Mouse (Mus musculus) forebrain, embryonic 16.5 days (tissue): Measurements from ENCODE around the gene Fam173a. TPM values are rescaled to one million over a fixed set of nuclear protein-coding genes. Genes with fewer than 3 reads are reported as not detected.

ENCODE experiments used
- ATAC-seq: fragments of 200-750 bp; cut with Nextera tagmentation; 2 replicates; pipeline ENCODE4 v1.8.0; 2017; ENCODE audit warnings: mild to moderate bottlenecking, moderate library complexity
- H3K27ac ChIP-seq: fragments of 300-500 bp; sonication (generic); 2 replicates; pipeline ENCODE4 v1.5.1; 2014; ENCODE audit warnings: low read length, control low read depth
- H3K27me3 ChIP-seq: fragments of 300-500 bp; sonication (generic); replicated peaks from 2 replicates; pipeline ENCODE4 v1.6.1; 2014; ENCODE audit warnings: low read length; ENCODE audit not compliant: control insufficient read depth, insufficient read depth
- H3K36me3 ChIP-seq: fragments of 300-500 bp; sonication (generic); 2 replicates; pipeline ENCODE4 v1.6.1; 2014; ENCODE audit not compliant: control insufficient read depth, insufficient read depth
- H3K4me1 ChIP-seq: fragments of 300-500 bp; sonication (generic); replicated peaks from 2 replicates; pipeline ENCODE4 v1.6.1; 2014; ENCODE audit warnings: low read length; ENCODE audit not compliant: control insufficient read depth, insufficient read depth
- H3K4me2 ChIP-seq: fragments of 300-500 bp; sonication (generic); 2 replicates; pipeline ENCODE4 v1.6.1; 2014; ENCODE audit warnings: mild to moderate bottlenecking, low read length, control low read depth
- H3K4me3 ChIP-seq: fragments of 300-500 bp; sonication (generic); replicated peaks from 2 replicates; pipeline ENCODE4 v1.5.1; 2014; ENCODE audit warnings: mild to moderate bottlenecking, low read length, control low read depth
- H3K9ac ChIP-seq: fragments of 300-500 bp; sonication (generic); replicated peaks from 2 replicates; pipeline ENCODE4 v1.6.1; 2014; ENCODE audit warnings: low read depth, low read length, control low read depth
- H3K9me3 ChIP-seq: fragments of 300-500 bp; sonication (generic); 2 replicates; pipeline ENCODE4 v1.6.1; 2016; ENCODE audit warnings: low read length; ENCODE audit not compliant: control insufficient read depth
- WGBS: fragments of 180-500 bp; shearing (Covaris S2); extraction: QIAGEN DNeasy Blood & Tissue Kit; methylation state at CpG from one replicate; pipeline ENCODE4 v1.1.7; 2014; 5-methylcytosine and 5-hydroxymethylcytosine counted together
- polyA plus RNA-seq: library from polyadenylated mRNA; unstranded; fragments of >200 nt; fragmentation: Nextera tagmentation; extraction: Ambion mirVana; gene quantifications from 2 replicates; pipeline ENCODE4 v1.2.1, GENCODE M21; 2015

Fam173a gene
- polyA plus RNA-seq, 1 experiment from 2014 or later, result 76.5 TPM

DNA sequence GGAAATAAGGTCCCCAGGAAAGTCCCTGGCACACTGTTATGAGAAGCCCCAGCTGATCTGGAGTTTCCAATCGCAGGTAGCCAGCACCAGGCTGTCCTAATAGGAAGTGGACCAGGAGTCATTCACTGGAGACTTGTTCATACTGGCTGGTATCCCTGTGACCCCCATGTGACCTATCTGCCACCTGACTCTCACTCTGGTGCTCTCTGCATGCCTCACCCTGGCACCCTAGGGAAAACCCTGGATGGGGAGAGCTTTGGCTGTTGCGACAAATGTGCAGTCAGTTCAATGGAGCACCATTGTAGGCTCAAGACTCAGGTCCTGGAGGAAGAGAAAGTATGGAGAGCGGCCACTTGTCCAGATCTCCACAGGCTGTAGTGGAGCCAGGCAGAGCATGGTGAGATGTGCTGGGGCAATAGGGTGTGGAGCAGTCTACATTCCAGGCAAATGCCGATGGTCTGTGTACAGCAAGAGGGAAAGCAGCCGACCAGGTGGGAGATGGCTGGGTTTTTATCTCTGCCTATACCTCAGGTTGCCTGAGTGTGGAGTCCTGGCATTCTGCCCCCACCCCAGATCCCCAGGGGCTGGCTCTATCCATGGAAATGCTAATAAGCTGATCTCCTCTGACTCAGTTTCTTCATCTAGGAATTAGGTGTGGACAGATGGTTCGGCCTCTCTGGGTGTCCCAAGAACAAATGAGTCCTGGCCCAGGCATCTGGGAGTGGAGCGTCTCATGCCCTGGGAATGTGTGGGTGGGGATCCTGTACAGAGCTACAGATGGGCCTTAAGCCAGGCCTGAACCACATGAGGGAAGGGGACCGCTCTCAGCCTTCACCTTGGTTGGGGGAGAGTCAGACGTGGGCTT is 36.1 kb downstream of the Fam173a start:
- no peak for ATAC-seq
- no peaks in the 10 kb centered on the region for H3K4me1 ChIP-seq
- 80% methylated on average over 9 of the region's 9 CpGs for WGBS
- no peaks in the 10 kb centered on the region for H3K27me3 ChIP-seq
- no peak overlapping the region for H3K27ac ChIP-seq
- no peaks in the 10 kb centered on the region for H3K9me3 ChIP-seq
- H3K4me3 ChIP-seq, result no peak overlapping the region
- no peaks in the 10 kb centered on the region for H3K36me3 ChIP-seq
- no peak overlapping the region for H3K4me2 ChIP-seq
- no peak overlapping the region for H3K9ac ChIP-seq

DNA sequence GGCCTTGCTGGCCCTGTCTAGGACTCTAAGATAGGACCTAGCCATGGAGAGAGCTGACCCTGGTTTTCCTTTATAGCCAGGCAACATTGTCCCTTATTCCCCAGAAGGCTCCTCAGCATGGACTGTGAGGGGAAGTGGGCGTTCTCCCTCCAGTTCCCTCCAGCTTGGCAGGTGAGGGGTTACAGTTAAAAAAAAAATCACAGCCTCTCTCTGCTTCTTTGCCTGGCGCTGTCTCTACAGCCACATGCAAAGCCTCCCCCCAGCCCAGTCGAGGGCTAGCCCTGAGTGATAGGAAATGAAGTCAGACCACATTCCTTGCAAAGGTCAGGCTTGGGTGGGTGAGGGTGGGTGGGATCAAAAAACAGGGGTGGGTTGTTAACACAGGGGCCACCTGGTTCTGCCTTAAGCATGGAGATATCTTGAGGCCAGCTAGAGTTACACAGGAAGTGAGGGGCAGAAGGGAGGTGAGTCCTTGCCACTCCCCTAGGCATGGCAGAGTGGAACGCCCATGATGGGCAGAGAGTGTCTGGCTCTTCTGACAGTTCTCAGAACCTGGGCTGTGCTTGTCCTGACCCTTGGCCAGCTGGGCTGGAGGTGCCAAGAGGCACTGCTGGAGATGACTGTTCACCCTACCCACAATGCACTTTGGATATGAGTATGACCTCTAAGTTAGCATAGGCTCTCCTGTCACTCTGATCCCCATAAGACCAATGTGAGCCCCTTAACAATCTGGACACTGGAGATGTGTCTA is 36.9 kb downstream of the Fam173a start:
- Histone ChIP-seq H3K9ac (no peak overlapping the region), H3K4me3 (no peak overlapping the region), H3K36me3 (no peaks in the 10 kb centered on the region), H3K27ac (no peak overlapping the region), H3K4me2 (no peak overlapping the region), H3K27me3 (no peaks in the 10 kb centered on the region), H3K4me1 (no peaks in the 10 kb centered on the region), H3K9me3 (no peaks in the 10 kb centered on the region)
- 79% methylated on average over 4 of the region's 4 CpGs for WGBS
- ATAC-seq, result no peak

- H3K9ac ChIP-seq, result no peak overlapping the region
- no peaks in the 10 kb centered on the region for H3K36me3 ChIP-seq
- H3K27me3 ChIP-seq, result no peaks in the 10 kb centered on the region
- WGBS, result 78% methylated on average over 4 of the region's 4 CpGs
- H3K4me3 ChIP-seq, result no peak overlapping the region
- H3K4me1 ChIP-seq, result no peaks in the 10 kb centered on the region
- no peak for ATAC-seq
- no peaks in the 10 kb centered on the region for H3K9me3 ChIP-seq
- H3K4me2 ChIP-seq, result no peak overlapping the region
- no peak overlapping the region for H3K27ac ChIP-seq
Measured at GRCm38 (mm10) chr17:25755086-25755485, 37.6 kb downstream of the Fam173a start.

DNA sequence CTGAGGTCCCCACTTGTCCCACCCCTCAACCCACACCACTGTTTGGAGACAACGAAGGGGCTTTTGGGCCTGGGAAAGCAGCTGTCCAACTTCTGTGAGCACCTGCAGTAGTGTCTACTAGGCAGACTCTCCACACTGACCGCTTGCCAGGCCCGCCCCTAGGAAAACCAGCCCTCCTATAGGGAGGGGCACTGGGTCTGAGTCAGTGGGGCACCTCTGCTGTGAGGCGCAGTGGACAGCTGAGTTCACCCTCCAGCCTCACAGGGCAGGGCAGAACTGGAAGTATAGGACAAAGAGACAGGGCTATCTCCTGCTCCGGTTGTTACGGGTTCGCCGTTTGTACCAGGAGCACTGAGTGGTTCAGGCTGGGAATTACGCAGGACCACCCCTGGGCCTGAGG is 38.5 kb downstream of the Fam173a start, which contains the start of gene Msln:
Gene Msln (minus strand): TSS at position 138 of the 400 bp plus-strand sequence.
- Histone ChIP-seq H3K27ac (no peak within 1 kb of the TSS), H3K27me3 (no peaks in the 10 kb centered on the region), H3K4me2 (no peak within 1 kb of the TSS), H3K9ac (no peak within 1 kb of the TSS), H3K4me3 (no peak within 1 kb of the TSS), H3K4me1 (no peaks in the 10 kb centered on the region), H3K36me3 (no peaks in the 10 kb centered on the region), H3K9me3 (no peaks in the 10 kb centered on the region)
- no peak for ATAC-seq
- WGBS, result 84% methylated on average over 9 of the region's 9 CpGs

- 40% methylated on average over 5 of the region's 5 CpGs for WGBS
- ATAC-seq, result no peak
Measured at GRCm38 (mm10) chr17:25751446-25751845, 41.3 kb downstream of the Fam173a start.

GRCm38 (mm10) chr17:25749314-25749713 is 43.4 kb downstream of the Fam173a start:
- no peaks in the 10 kb centered on the region for H3K36me3 ChIP-seq
- no peak overlapping the region for H3K4me2 ChIP-seq
- 80% methylated on average over 6 of the region's 6 CpGs for WGBS
- H3K9me3 ChIP-seq, result no peaks in the 10 kb centered on the region
- no peaks in the 10 kb centered on the region for H3K27me3 ChIP-seq
- H3K9ac ChIP-seq, result no peak overlapping the region
- ATAC-seq, result no peak
- no peak overlapping the region for H3K27ac ChIP-seq
- no peaks in the 10 kb centered on the region for H3K4me1 ChIP-seq
- no peak overlapping the region for H3K4me3 ChIP-seq

More at GRCm38 (mm10) chr17:25751446-25751845, 41.3 kb downstream of the Fam173a start:
- H3K4me1 ChIP-seq, result no peaks in the 10 kb centered on the region
- no peak overlapping the region for H3K9ac ChIP-seq
- H3K36me3 ChIP-seq, result no peaks in the 10 kb centered on the region
- no peak overlapping the region for H3K4me3 ChIP-seq
- H3K27ac ChIP-seq, result no peak overlapping the region
- H3K27me3 ChIP-seq, result no peaks in the 10 kb centered on the region
- no peak overlapping the region for H3K4me2 ChIP-seq
- H3K9me3 ChIP-seq, result no peaks in the 10 kb centered on the region

GRCm38 (mm10) chr17:25748238-25748637 is 44.5 kb downstream of the Fam173a start:
- no peaks in the 10 kb centered on the region for H3K27me3 ChIP-seq
- H3K9ac ChIP-seq, result no peak overlapping the region
- WGBS, result 95% methylated on average over 4 of the region's 4 CpGs
- no peak overlapping the region for H3K4me2 ChIP-seq
- ATAC-seq, result no peak
- no peaks in the 10 kb centered on the region for H3K9me3 ChIP-seq
- H3K36me3 ChIP-seq, result no peaks in the 10 kb centered on the region
- H3K27ac ChIP-seq, result no peak overlapping the region
- no peak overlapping the region for H3K4me3 ChIP-seq
- H3K4me1 ChIP-seq, result no peaks in the 10 kb centered on the region

DNA sequence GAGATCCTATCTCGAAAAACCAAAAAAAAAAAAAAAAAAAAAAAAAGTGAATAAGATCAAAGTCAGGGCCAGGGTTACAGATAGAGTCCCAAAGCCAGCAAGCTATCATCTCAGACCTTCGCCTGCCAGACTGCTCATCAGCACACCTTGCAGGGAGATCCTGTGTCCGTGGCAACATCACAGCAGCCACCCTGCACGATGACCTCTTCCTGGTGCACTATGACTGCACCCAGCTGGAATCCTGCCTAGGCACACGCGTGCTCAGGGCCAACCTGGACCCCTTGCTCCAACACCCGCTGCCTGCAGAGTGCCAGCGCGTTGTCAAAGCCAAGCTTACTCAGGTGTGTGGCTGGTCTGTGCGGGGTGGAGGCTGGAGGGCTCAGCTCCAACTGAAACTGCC is 48.4 kb downstream of the Fam173a start:
- no peak overlapping the region for H3K4me2 ChIP-seq
- WGBS, result 87% methylated on average over 10 of the region's 10 CpGs
- H3K4me3 ChIP-seq, result no peak overlapping the region
- no peaks in the 10 kb centered on the region for H3K9me3 ChIP-seq
- H3K27me3 ChIP-seq, result no peaks in the 10 kb centered on the region
- ATAC-seq, result no peak
- H3K4me1 ChIP-seq, result no peaks in the 10 kb centered on the region
- H3K36me3 ChIP-seq, result no peaks in the 10 kb centered on the region
- H3K9ac ChIP-seq, result no peak overlapping the region
- no peak overlapping the region for H3K27ac ChIP-seq

DNA sequence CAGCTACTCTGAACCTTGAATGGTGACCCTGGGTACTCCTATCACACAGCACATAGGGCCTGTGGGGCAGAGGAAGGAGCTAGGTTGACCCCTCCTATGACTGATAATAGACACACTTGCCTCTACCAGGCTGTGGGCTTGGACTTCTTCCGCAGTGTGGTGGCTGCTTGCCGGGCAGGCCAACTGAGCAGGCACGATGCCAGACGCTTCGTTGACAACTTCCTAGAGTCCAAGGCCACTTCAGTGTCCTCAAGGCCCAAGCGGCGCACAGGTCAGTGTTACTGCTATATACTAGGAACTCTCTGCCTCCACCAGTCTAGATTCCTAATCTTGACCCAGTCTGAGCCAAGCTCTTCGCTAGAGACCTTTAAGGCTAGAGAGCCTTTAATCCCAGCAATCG is 48.9 kb downstream of the Fam173a start:
- H3K4me3 ChIP-seq, result no peak overlapping the region
- no peak overlapping the region for H3K4me2 ChIP-seq

More for the DNA sequence above, 48.9 kb downstream of the Fam173a start:
- no peaks in the 10 kb centered on the region for H3K27me3 ChIP-seq
- no peak overlapping the region for H3K27ac ChIP-seq
- H3K4me1 ChIP-seq, result no peaks in the 10 kb centered on the region
- no peak for ATAC-seq
- no peaks in the 10 kb centered on the region for H3K36me3 ChIP-seq
- no peak overlapping the region for H3K9ac ChIP-seq
- WGBS, result 93% methylated on average over 9 of the region's 9 CpGs
- no peaks in the 10 kb centered on the region for H3K9me3 ChIP-seq
